Mouse (Mus musculus): ENCODE results near the gene Ptpre. TPM values are rescaled to one million over a fixed set of nuclear protein-coding genes. Genes with fewer than 3 reads are reported as not detected.
"Not testable (repeated sequence)": the region's sequence is repeated elsewhere in the genome, so short reads cannot be mapped to it uniquely, and the experiment has no call there.

The Ptpre gene
- polyA plus RNA-seq, 1 experiment from 2014 or later = 2.4 TPM

GRCm38 (mm10) chr7:135676722-135677121 lies 139.4 kb downstream of the Ptpre start:
- WGBS = 86% methylated on average over 8 of the region's 8 CpGs

DNA sequence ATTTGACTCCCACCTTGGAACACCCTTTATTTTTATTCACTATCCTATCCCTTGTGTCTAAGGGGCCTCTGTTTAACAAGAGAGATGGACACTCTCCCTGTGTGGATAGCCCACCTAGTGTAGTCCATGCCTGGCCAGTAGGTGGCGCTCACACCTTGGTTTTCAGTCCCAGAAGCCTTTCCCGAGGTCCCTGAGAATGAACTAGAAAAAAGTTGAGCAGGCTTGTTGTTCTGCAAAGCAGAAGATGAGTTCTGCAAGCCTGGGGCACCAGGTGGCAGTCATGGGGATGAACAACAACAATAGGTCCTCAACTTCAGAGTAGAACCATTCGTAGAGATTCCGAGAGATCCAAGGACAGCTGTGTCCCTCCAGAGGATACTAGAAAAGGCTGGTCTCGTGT lies 143.1 kb downstream of the Ptpre start:
- H3K36me3 ChIP-seq (ENCODE audit: control insufficient read depth, insufficient read depth, low read length) = peaks cover 4% of the 10 kb centered on the region; the same call in 1 of the 2 replicates
- H3K9me3 ChIP-seq (ENCODE audit: control insufficient read depth, low read length) = no peaks in the 10 kb centered on the region
- 72% methylated on average over 5 of the region's 5 CpGs for WGBS
- H3K27me3 ChIP-seq (replicated peaks; ENCODE audit: control insufficient read depth, insufficient read depth, low read length) = no peaks in the 10 kb centered on the region
- H3K4me2 ChIP-seq (ENCODE audit: low read depth, low read length) = no peak overlapping the region
- no peak for ATAC-seq
- no peak overlapping the region for H3K4me3 ChIP-seq (ENCODE audit: low read length)
- H3K4me1 ChIP-seq (ENCODE audit: control insufficient read depth, insufficient read depth, low read length) = no peaks in the 10 kb centered on the region
- H3K27ac ChIP-seq (ENCODE audit: low read length) = no peak overlapping the region
- no peak overlapping the region for H3K9ac ChIP-seq (ENCODE audit: low read depth, low read length)

More at GRCm38 (mm10) chr7:135676722-135677121, 139.4 kb downstream of the Ptpre start:
- Histone ChIP-seq H3K9me3 (ENCODE audit: control insufficient read depth, low read length) (no peaks in the 10 kb centered on the region), H3K4me2 (ENCODE audit: low read depth, low read length) (no peak overlapping the region), H3K9ac (ENCODE audit: low read depth, low read length) (no peak overlapping the region), H3K27me3 (replicated peaks; ENCODE audit: control insufficient read depth, insufficient read depth, low read length) (no peaks in the 10 kb centered on the region), H3K27ac (ENCODE audit: low read length) (no peak overlapping the region), H3K36me3 (ENCODE audit: control insufficient read depth, insufficient read depth, low read length) (no peaks in the 10 kb centered on the region), H3K4me1 (ENCODE audit: control insufficient read depth, insufficient read depth, low read length) (no peaks in the 10 kb centered on the region), H3K4me3 (ENCODE audit: low read length) (no peak overlapping the region)
- ATAC-seq = no peak

- H3K9ac ChIP-seq (ENCODE audit: low read depth, low read length); H3K27me3 ChIP-seq (replicated peaks; ENCODE audit: control insufficient read depth, insufficient read depth, low read length); H3K27ac ChIP-seq (ENCODE audit: low read length); H3K4me2 ChIP-seq (ENCODE audit: low read depth, low read length); H3K9me3 ChIP-seq (ENCODE audit: control insufficient read depth, low read length); H3K4me1 ChIP-seq (ENCODE audit: control insufficient read depth, insufficient read depth, low read length); H3K4me3 ChIP-seq (ENCODE audit: low read length): not testable (repeated sequence)
- 60% methylated on average over 4 of the region's 4 CpGs for WGBS
- ATAC-seq = peak; percentile 41; the same call in 1 of the 2 replicates
- H3K36me3 ChIP-seq (ENCODE audit: control insufficient read depth, insufficient read depth, low read length) = peaks cover 22% of the 10 kb centered on the region
Measured at GRCm38 (mm10) chr7:135684098-135684497, 146.8 kb downstream of the Ptpre start.

GRCm38 (mm10) chr7:135684938-135685337 lies 147.7 kb downstream of the Ptpre start:
- ATAC-seq = no peak
- Histone ChIP-seq H3K4me3 (ENCODE audit: low read length) (no peak overlapping the region), H3K9me3 (ENCODE audit: control insufficient read depth, low read length) (no peaks in the 10 kb centered on the region), H3K4me1 (ENCODE audit: control insufficient read depth, insufficient read depth, low read length) (no peaks in the 10 kb centered on the region), H3K27ac (ENCODE audit: low read length) (no peak overlapping the region), H3K4me2 (ENCODE audit: low read depth, low read length) (no peak overlapping the region), H3K27me3 (replicated peaks; ENCODE audit: control insufficient read depth, insufficient read depth, low read length) (no peaks in the 10 kb centered on the region), H3K36me3 (ENCODE audit: control insufficient read depth, insufficient read depth, low read length) (peaks cover 25% of the 10 kb centered on the region), H3K9ac (ENCODE audit: low read depth, low read length) (no peak overlapping the region)
- WGBS = 81% methylated on average over 7 of the region's 7 CpGs

GRCm38 (mm10) chr7:135689396-135689795 lies 152.1 kb downstream of the Ptpre start:
- WGBS = 94% methylated on average over 7 of the region's 7 CpGs
- H3K27ac ChIP-seq (ENCODE audit: low read length) = no peak overlapping the region
- no peaks in the 10 kb centered on the region for H3K27me3 ChIP-seq (replicated peaks; ENCODE audit: control insufficient read depth, insufficient read depth, low read length)
- no peaks in the 10 kb centered on the region for H3K4me1 ChIP-seq (ENCODE audit: control insufficient read depth, insufficient read depth, low read length)
- peaks cover 42% of the 10 kb centered on the region for H3K36me3 ChIP-seq (ENCODE audit: control insufficient read depth, insufficient read depth, low read length)
- no peak overlapping the region for H3K4me3 ChIP-seq (ENCODE audit: low read length)
- ATAC-seq = no peak
- H3K4me2 ChIP-seq (ENCODE audit: low read depth, low read length) = no peak overlapping the region
- H3K9ac ChIP-seq (ENCODE audit: low read depth, low read length) = no peak overlapping the region
- no peaks in the 10 kb centered on the region for H3K9me3 ChIP-seq (ENCODE audit: control insufficient read depth, low read length)

DNA sequence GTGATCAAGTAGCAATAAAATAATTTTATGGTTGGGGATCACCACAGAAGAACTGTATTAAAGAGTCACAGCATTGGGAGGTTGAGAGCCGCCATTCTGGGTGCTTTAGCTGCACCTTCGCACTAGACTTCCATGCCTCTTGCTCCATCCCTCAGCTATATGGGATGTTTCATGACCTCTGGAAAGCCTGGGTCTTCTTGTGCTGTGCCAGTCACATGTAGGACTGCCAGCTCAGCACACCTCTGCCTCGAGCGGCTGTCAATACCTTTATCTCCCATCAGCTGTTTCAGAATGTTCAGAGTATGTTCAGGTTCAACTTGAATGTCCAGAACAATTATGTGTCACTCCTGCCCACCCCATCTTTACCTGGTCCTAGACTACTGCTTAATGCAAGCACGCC lies 154.7 kb downstream of the Ptpre start:
- Histone ChIP-seq H3K9ac (ENCODE audit: low read depth, low read length) (no peak overlapping the region), H3K9me3 (ENCODE audit: control insufficient read depth, low read length) (no peaks in the 10 kb centered on the region), H3K27ac (ENCODE audit: low read length) (no peak overlapping the region), H3K4me3 (ENCODE audit: low read length) (no peak overlapping the region), H3K4me2 (ENCODE audit: low read depth, low read length) (no peak overlapping the region), H3K27me3 (replicated peaks; ENCODE audit: control insufficient read depth, insufficient read depth, low read length) (no peaks in the 10 kb centered on the region), H3K36me3 (ENCODE audit: control insufficient read depth, insufficient read depth, low read length) (peaks cover 51% of the 10 kb centered on the region), H3K4me1 (ENCODE audit: control insufficient read depth, insufficient read depth, low read length) (no peaks in the 10 kb centered on the region)
- 92% methylated on average over 5 of the region's 5 CpGs for WGBS
- no peak for ATAC-seq

- Histone ChIP-seq H3K27ac (ENCODE audit: low read length) (no peak overlapping the region), H3K9ac (ENCODE audit: low read depth, low read length) (no peak overlapping the region), H3K36me3 (ENCODE audit: control insufficient read depth, insufficient read depth, low read length) (peaks cover 46% of the 10 kb centered on the region), H3K4me2 (ENCODE audit: low read depth, low read length) (no peak overlapping the region), H3K4me3 (ENCODE audit: low read length) (no peak overlapping the region), H3K4me1 (ENCODE audit: control insufficient read depth, insufficient read depth, low read length) (peaks cover 11% of the 10 kb centered on the region; the same call in 1 of the 2 replicates), H3K9me3 (ENCODE audit: control insufficient read depth, low read length) (no peaks in the 10 kb centered on the region), H3K27me3 (replicated peaks; ENCODE audit: control insufficient read depth, insufficient read depth, low read length) (no peaks in the 10 kb centered on the region)
- 92% methylated on average over 4 of the region's 4 CpGs for WGBS
- ATAC-seq = no peak
Measured at GRCm38 (mm10) chr7:135694130-135694529, 156.8 kb downstream of the Ptpre start.

- WGBS = 95% methylated on average over 5 of the region's 5 CpGs
- no peak overlapping the region for H3K9ac ChIP-seq (ENCODE audit: low read depth, low read length)
- no peak for ATAC-seq
- no peak overlapping the region for H3K4me3 ChIP-seq (ENCODE audit: low read length)
- H3K27me3 ChIP-seq (replicated peaks; ENCODE audit: control insufficient read depth, insufficient read depth, low read length) = no peaks in the 10 kb centered on the region
- H3K4me1 ChIP-seq (ENCODE audit: control insufficient read depth, insufficient read depth, low read length) = peaks cover 11% of the 10 kb centered on the region; the same call in 1 of the 2 replicates
- no peaks in the 10 kb centered on the region for H3K9me3 ChIP-seq (ENCODE audit: control insufficient read depth, low read length)
- H3K27ac ChIP-seq (ENCODE audit: low read length) = no peak overlapping the region
- H3K4me2 ChIP-seq (ENCODE audit: low read depth, low read length) = no peak overlapping the region
- H3K36me3 ChIP-seq (ENCODE audit: control insufficient read depth, insufficient read depth, low read length) = peaks cover 43% of the 10 kb centered on the region
Measured at GRCm38 (mm10) chr7:135694796-135695195, 157.5 kb downstream of the Ptpre start.

GRCm38 (mm10) chr7:135696127-135696526 lies 158.8 kb downstream of the Ptpre start:
- no peak overlapping the region for H3K4me3 ChIP-seq (ENCODE audit: low read length)
- 75% methylated on average over 4 of the region's 4 CpGs for WGBS
- no peak overlapping the region for H3K4me2 ChIP-seq (ENCODE audit: low read depth, low read length)
- H3K27ac ChIP-seq (ENCODE audit: low read length) = no peak overlapping the region
- H3K4me1 ChIP-seq (ENCODE audit: control insufficient read depth, insufficient read depth, low read length) = peaks cover 11% of the 10 kb centered on the region; the same call in 1 of the 2 replicates
- no peaks in the 10 kb centered on the region for H3K27me3 ChIP-seq (replicated peaks; ENCODE audit: control insufficient read depth, insufficient read depth, low read length)
- H3K9me3 ChIP-seq (ENCODE audit: control insufficient read depth, low read length) = no peaks in the 10 kb centered on the region
- H3K9ac ChIP-seq (ENCODE audit: low read depth, low read length) = no peak overlapping the region
- H3K36me3 ChIP-seq (ENCODE audit: control insufficient read depth, insufficient read depth, low read length) = peaks cover 48% of the 10 kb centered on the region
- no peak for ATAC-seq
